Mouse (Mus musculus): ENCODE results near the gene Sh3bp5l.
"Not testable (repeated sequence)": the region's sequence is repeated elsewhere in the genome, so short reads cannot be mapped to it uniquely, and the experiment has no call there.

Sh3bp5l gene

DNA sequence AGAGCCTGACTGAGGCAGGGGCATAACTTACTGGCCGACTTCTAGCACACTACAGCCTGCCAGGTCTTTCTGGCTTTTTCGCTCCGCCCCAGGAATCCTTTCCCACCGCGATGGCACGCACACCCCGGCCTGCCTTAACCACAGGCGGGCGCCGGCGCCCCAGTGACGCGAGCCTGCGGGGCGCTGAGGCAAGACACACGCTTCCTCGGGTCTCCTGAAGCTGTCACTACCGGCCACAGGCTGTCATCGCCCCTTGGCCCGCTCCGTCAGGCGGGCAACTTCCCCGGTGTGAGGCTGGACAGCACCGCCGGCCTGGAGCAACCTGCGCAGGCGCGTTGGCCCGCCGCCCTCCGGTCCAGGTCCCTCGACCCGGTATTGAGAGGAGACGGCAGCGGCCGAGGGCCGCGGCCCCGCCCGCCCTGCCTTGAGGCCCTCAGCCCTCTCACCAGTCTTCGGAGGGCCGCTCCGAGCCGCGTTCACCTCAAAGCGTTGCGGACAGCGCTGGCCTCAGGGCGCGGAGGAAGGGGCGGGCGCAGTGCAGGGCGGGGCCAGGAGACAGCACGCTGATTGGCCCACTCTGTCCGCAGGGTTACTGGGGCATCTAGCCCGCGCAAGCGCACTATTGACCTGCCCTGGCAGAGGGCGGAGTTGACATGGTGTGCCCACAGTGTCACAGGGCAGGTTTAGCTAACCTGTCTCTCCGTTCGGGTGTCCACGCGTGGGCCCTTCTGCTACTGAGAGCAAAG lies 7.5 kb upstream of the Sh3bp5l start:
- in situ Hi-C loops (cut with MboI), result no loop called here

- in situ Hi-C loops (cut with MboI), result no loop called here
These were observed 6.8 kb upstream of the Sh3bp5l start for GRCm38 (mm10) chr11:58323570-58324340.

GRCm38 (mm10) chr11:58324614-58325229 lies 5.8 kb upstream of the Sh3bp5l start:
- in situ Hi-C loops (cut with MboI), result no loop called here

- in situ Hi-C loops (cut with MboI), result no loop called here
These were observed 3.7 kb upstream of the Sh3bp5l start for GRCm38 (mm10) chr11:58326781-58327180.

GRCm38 (mm10) chr11:58329906-58330275 lies 633 bp upstream of the Sh3bp5l start:
- in situ Hi-C loops (cut with MboI), result no loop called here

DNA sequence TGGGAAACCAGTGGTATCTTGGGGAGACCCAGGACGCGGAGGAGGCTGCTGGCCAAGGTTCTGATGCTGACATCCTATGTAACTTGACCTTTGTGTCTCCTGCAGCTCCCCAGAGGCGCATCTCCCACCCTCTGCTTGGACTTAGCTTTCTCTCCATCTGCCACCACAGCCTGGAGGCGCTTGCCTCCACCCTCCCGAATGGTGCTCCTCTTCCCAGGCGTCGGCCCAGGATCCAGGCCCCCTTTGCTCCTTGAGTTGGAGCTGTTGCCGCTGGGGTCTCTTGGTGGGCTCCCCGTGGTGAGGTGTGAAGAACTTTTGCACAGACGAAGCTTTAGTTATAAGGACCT lies 598 bp downstream of the Sh3bp5l start:
- in situ Hi-C loops (cut with MboI), result no loop called here

GRCm38 (mm10) chr11:58331546-58331945 lies 1.0 kb downstream of the Sh3bp5l start:
- in situ Hi-C loops (cut with MboI), result no loop called here

DNA sequence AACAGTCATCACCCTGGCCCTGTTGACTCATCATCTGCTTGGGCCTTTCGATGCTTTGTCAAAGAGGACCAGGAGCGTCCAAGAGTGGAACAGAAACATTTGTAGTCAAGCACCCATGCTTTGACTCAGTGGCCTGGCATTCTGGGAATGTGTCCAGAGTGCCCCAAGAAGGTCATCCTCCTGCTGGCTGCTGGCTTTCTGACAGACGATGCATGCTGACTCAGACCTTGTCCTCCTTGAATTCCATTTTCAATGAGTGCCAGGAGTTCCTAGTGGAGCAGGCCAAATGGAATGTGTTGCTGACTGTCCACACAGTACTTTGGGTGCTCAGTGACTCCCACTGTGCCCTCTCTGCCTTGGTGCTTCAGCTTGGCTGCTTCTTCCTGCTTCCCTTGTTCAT lies 4.2 kb downstream of the Sh3bp5l start:
- in situ Hi-C loops (cut with MboI), result no loop called here

DNA sequence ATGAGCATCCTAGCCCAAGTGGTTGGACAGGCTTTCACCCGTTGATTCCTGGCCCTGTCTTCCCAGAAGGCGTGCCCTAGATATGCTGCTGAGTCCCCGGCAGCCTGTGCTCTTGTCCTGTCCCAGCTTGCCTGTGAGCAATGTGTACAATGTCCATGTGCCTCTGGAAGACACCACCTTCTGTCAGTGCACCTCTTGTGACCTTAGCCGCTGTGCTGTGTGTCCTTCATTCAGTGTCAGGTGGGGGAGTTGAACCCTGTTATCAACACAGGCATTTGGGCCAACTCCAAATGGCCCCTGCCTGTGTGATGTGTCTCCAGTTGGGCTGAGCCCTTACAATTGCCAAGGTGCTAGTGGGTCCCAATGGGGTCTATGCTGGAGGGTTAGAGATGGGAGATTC lies 16.2 kb downstream of the Sh3bp5l start:
- in situ Hi-C loops (cut with MboI), result no loop called here

DNA sequence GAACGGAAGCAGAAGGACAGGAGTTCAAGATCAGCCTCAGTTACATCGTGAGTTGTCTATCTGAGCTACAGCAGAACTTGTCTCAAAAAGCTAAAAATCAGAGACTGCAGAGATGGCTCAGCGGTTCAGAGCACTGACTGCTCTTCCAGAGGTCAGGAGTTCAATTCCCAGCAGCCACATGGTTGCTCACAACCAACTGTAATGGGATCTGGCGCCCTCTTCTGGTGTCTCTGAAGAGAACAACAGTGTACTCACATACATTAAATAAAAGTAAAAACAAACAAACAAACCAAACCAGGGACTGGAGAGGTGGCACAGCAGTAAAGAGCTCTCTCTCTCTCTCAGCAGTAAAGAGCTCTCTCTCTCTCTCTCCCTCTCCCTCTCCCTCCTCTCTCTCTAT lies 20.1 kb downstream of the Sh3bp5l start:
- in situ Hi-C loops (cut with MboI), result no loop called here

DNA sequence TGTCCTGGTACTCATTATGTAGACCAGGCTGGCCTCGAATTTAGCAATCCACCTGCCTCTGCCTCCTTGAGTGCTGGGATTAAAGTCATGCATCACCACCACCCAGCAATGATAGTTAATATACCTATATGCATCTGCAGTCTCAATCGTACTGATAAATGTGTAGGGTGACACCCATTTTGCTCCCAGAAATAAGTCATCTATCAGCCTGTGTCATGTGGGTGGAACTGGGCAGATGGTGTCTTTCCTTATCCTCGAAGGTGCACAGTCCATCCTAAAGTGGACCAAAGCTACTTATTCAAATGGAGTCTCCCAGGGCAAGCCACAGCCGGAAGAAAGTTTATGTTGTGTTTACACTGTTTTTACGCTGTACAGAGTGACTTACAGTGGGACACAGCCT lies 20.7 kb downstream of the Sh3bp5l start:
- in situ Hi-C loops (cut with MboI), result no loop called here

- in situ Hi-C loops (cut with MboI), result no loop called here
These were observed 22.4 kb downstream of the Sh3bp5l start for GRCm38 (mm10) chr11:58352681-58353548.

- in situ Hi-C loops (cut with MboI), result no loop called here
These were observed 23.2 kb downstream of the Sh3bp5l start for GRCm38 (mm10) chr11:58353709-58354108.

DNA sequence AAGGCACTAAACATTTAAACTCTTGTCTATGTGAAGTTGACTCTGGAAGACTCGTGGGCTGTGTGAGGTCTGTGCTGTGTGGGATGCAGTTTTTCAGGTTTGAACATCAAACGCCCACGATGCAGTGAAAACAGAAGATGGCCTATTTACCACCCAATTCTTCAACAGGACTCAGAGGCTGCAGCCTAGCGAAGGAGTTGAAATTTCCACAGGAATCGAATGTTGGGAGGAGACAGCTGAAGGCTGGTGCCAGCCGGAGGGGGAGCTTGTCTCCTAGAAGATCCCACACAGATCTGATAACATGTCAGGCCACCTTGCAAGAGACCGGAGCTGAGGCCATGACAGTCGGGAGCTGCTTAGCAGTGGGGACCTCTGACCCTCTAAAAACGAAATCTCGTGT lies 24.0 kb downstream of the Sh3bp5l start:
- in situ Hi-C loops (cut with MboI), result no loop called here

DNA sequence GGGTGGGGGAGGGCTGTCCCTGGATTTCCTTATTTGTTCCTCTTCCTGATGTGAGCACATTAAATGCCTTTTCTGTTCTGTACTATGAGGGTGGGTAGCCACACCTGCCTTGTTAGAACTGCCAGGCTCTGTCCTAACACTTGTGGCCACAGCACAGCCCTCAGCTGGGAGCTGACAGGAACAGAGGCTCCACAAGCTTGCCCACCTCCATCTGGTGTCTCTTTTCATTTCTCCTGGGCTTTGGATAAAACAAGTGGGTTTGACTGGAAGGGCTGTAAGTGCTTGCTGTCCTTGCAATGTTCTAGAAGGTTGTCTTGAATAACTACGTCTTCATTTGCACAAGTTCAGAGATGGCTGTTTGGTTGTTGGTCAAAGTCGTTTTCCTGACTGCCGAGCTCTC lies 24.4 kb downstream of the Sh3bp5l start:
- in situ Hi-C loops (cut with MboI), result no loop called here

GRCm38 (mm10) chr11:58357042-58357441 lies 26.5 kb downstream of the Sh3bp5l start:
- in situ Hi-C loops (cut with MboI), result no loop called here

GRCm38 (mm10) chr11:58357844-58358534 lies 27.5 kb downstream of the Sh3bp5l start:
- in situ Hi-C loops (cut with MboI), result no loop called here

GRCm38 (mm10) chr11:58362562-58362961 lies 32.0 kb downstream of the Sh3bp5l start:
- in situ Hi-C loops (cut with MboI), result not testable (repeated sequence)

- in situ Hi-C loops (cut with MboI), result no loop called here
These were observed 33.9 kb downstream of the Sh3bp5l start for GRCm38 (mm10) chr11:58364454-58364853.

GRCm38 (mm10) chr11:58366191-58366590 lies 35.7 kb downstream of the Sh3bp5l start:
- in situ Hi-C loops (cut with MboI), result not testable (repeated sequence)

GRCm38 (mm10) chr11:58377273-58377672 lies 46.7 kb downstream of the Sh3bp5l start:
- in situ Hi-C loops (cut with MboI), result no loop called here

Measured in mature B cell (primary cell).